Mouse (Mus musculus): ENCODE data around the gene Gm10803.

Gm10803 gene

DNA sequence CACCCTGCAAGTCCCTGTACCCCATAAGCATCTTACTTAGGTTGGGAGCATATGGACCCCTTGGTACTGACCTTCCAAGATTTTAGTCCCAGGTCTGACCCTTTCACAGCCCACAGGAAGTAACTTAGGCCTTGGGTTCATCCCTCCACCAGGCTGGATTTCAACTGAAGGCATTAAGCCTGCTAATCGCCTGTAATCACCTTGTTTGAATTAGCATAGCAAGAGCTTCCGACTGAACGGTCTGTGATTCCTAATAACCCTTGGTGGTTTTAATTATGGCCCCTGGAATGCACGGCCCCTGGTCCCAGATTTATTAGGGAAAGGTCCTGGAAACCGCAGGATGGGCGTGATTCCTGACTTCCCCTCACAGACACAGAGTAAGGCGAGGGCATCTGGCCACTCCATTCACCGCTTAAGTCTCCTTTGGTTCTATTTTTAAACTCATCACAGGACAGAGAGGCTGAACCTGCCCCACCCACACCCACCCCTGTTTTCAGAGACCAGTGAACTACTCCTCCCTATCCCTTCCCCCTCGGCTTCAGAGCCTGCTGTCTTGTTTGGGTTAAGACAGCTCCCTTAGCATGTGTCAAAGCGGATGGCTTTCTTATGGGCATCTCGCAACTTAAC, 31.9 kb downstream of the Gm10803 start:
- DNase-seq (ENCODE audit: low read depth, low spot score) = peak; percentile 38

DNA sequence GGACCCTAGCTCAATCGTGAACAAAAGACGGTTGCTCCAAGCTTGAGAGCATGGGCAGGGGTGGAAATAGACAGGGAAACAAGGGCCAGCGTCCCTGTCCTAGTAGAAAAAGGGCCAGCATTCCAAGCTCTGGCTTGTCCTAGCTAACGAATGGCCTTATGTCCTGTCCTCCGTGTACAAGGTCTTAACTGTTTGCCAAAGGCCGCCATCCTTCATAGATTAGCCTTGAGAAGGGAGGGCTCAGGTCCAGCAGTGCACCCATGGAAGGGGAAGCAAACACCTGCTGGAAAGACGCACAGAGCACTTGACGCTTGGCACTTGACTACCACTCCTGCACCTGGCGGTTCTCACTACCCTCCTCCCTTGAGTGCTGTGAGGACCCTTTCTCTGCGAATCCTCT, 32.8 kb downstream of the Gm10803 start:
- no peak for DNase-seq (ENCODE audit: low read depth, low spot score)

DNA sequence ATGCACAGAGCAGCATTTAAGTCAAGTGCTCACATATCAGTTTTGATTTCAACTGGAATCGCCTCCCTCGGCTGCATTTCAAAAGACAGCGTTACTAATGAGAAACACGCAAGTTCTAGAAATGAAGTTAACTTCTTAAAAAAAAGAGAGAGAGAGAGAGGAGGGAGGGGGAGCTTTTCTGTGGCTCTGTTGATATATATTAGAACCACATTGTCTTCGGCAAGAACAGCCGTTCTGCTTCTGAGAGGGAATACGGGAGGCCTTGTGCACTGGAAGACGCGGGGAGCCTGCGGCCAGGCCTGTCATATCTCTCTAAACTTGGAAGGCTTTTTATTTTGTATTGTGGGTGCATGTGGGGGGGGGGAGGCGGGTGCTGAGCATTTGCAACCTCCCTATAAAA, 36.8 kb downstream of the Gm10803 start:
- DNase-seq (ENCODE audit: low read depth, low spot score) = no peak

DNA sequence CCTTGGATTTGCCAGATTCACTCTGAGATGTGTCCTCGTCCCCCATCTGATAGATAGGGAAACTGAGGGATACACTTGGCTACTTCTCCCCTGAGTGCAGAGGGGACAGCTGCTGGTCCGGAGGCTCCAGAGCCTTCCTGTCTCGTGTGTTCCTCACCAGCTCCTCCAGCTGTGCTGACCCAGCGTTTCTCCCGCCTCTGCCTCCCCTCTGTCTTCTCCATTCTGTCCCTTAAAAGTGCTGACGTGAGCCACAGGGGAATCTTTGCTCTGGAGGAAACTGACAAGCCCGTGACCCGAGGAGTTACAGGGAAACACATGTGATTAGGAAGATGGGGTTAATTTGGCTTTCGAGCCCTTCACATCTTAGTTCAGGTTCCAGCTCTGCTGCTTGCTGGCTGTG, 39.4 kb downstream of the Gm10803 start:
- DNase-seq (ENCODE audit: low read depth, low spot score) = no peak

DNA sequence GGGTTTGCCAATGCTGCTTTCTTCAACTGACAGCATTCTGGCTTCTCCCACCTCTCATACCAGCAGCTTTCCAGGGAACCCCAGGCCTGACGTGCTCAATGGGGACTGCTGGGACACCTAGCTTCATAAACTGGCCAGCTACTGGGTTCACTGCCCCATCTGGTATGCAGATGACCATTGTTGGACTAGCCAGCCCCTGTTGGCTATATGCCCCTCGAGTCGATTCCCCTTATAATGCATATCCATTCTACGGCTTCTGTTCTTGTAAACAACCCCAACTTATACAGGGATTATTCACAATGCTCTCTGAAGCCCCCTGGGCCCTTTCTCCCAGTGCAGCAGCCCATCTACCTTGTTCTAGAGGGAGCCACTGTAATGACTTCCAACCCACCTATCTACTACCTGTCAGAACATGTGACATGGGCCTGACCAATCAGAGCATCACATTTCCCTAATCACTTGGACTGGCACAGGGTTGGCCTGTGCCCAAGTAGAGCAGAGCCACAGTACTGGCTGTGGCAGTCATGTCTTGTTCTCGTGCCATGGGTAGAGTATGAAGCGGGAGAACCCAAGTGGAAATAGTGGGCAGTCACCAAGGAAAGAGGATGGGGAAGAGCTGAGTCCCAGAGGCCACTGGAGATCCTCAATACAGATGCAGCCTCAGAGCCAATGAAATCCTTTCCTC, 44.4 kb downstream of the Gm10803 start:
- DNase-seq (ENCODE audit: low read depth, low spot score) = no peak

DNA sequence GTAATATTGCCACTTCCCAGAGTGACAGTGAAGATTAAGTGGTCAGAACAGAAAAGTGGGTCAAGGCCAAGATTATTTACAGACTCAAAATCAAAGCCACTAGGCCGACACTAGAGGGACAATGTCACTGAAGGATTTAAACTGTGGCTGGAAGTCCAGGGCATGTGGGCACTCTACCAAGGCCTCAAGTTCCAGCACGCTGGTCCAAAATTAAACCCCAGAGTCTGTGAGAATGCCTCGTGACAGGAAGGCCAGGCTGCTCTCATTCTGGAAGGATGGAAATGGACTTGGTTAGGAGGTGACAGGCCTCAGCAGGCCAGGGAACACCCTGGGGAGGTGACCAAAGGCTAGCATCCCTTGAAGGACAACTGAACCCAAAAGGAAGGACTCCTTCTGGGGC, 48.4 kb downstream of the Gm10803 start:
- no peak for DNase-seq (ENCODE audit: low read depth, low spot score)

DNA sequence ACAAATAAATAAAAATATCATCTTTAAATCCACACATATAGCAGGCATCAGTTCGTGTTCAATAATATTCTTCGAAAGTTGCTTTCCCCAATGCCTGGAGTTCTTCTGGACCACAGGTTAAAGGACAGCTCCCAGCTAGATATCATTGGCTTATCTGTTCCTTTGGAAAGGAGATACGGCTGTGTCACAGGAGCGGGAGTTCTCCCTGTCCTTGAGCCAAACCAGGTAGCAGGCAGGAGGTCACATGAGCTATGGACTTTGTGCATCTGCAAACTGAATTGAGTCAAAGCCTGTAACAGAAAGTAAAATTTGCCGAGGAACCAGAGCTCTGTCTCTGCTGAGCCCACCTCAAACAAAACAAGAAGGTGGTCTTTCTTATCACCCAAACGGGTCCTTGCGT, 52.7 kb downstream of the Gm10803 start:
- no peak for DNase-seq (ENCODE audit: low read depth, low spot score)

Measured in R1 (cell line).